Mouse (Mus musculus): ENCODE data around the gene Eda.
"Not testable (repeated sequence)": the region's sequence is repeated elsewhere in the genome, so short reads cannot be mapped to it uniquely, and the experiment has no call there.

Eda gene

GRCm38 (mm10) chrX:100428693-100429092 is 453.3 kb downstream of the Eda start, which contains the start of gene Otud6a:
Gene Otud6a (plus strand): TSS chrX:100429013.
- DNase-seq: no peak

- DNase-seq: no peak
Observed at GRCm38 (mm10) chrX:100432311-100432710, 456.9 kb downstream of the Eda start.

- not testable (repeated sequence) for DNase-seq
Observed at GRCm38 (mm10) chrX:100442617-100443016, 467.2 kb downstream of the Eda start, which contains the start of gene Awat2. Gene Awat2 (minus strand): TSS chrX:100442717.

- no peak for DNase-seq
Observed at GRCm38 (mm10) chrX:100443532-100443931, 468.1 kb downstream of the Eda start.
